Mouse (Mus musculus): ENCODE measurements around the gene Sbf2.
"Not testable (repeated sequence)": the region's sequence is repeated elsewhere in the genome, so short reads cannot be mapped to it uniquely, and the experiment has no call there.

Sbf2 gene

DNA sequence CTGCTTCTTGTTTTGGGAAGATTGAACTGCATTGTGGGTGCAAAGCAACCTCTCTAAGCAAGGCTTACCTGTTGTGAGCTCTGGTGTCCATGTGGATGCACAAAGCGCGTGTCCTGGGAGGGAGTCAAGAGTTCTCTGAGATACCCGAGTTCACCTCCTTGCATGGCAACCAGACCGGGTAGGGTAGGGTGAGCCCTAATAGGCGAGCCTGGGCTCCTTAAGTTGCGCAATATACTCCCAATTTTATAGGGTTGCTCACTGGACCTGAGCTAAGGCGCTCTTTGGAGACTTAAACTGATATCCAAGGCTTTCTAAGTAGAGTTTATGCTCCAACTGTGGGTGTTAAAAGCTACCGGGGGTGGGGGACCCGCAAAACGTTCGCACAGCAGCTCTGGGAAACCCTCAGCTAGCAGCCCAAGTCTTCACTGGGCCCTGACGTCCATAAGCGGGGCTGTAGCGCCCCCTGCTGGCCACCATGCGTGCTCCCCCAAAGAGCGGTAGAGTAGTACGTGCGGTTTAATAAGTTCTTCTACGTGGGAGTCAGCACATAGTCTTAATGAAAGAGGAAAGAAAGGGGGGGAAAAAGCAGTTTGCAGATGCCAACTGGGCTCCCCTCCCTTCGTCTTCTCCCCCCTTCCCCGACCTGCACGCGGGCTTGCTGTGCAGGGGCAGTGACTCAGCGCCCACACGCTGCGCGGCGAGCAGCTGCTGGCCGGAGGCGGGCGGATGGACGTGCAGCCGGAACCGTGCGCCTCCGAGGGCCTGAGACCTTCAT lies 15.4 kb upstream of the Sbf2 start:
- DNase-seq (ENCODE audit: low spot score in 2 of 2), result peak; percentile 53 to 73

GRCm38 (mm10) chr7:110628611-110629354 lies 14.1 kb upstream of the Sbf2 start:
- no peak for DNase-seq (ENCODE audit: low spot score in 2 of 2)

DNA sequence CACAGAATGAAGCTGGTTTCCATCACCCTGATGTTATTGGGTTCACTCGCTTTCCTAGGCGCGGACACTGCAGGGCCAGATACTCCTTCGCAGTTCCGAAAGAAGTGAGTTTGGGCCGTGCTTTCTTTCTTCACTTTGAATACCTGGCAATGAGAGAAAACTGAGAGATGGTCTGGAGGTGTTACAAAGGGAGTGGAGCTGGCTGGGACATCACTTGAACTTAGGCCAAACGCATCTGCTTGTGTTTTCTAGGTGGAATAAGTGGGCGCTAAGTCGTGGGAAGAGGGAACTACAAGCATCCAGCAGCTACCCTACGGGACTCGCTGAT lies 13.5 kb upstream of the Sbf2 start:
- no peak for DNase-seq (ENCODE audit: low spot score in 2 of 2)

GRCm38 (mm10) chr7:110627486-110628272 lies 13.0 kb upstream of the Sbf2 start, which contains the start of gene Adm:
Gene Adm (plus strand): TSS chr7:110627661.
- DNase-seq (ENCODE audit: low spot score in 2 of 2), result peak; percentile 36 to 61

GRCm38 (mm10) chr7:110627099-110627482 lies 12.4 kb upstream of the Sbf2 start:
- DNase-seq (ENCODE audit: low spot score in 2 of 2), result no peak

GRCm38 (mm10) chr7:110626186-110627098 lies 11.7 kb upstream of the Sbf2 start:
- DNase-seq (ENCODE audit: low spot score in 2 of 2), result no peak

GRCm38 (mm10) chr7:110625489-110625888 lies 10.8 kb upstream of the Sbf2 start:
- DNase-seq (ENCODE audit: low spot score in 2 of 2), result no peak

DNA sequence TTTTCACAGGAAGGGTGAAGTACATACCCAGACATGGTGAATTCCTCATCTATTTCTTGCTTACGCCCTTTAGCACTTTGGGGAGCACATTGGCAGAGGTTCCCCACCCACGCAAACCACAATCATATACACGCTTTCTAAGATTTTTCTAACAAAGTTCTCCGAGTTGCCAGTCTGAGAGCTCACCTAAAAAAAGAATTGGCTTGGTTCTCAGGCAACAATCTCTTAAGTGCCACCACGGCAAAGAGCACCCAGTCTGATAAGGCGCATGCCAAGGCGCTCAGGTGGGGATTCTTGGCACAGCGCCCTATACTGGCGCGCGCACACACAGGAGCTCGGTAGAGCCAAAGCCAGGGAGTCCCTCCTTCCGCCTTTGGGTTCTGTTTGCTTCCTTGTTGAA lies 10.2 kb upstream of the Sbf2 start:
- DNase-seq (ENCODE audit: low spot score in 2 of 2), result no peak

GRCm38 (mm10) chr7:110624067-110624466 lies 9.3 kb upstream of the Sbf2 start:
- no peak for DNase-seq (ENCODE audit: low spot score in 2 of 2)

DNA sequence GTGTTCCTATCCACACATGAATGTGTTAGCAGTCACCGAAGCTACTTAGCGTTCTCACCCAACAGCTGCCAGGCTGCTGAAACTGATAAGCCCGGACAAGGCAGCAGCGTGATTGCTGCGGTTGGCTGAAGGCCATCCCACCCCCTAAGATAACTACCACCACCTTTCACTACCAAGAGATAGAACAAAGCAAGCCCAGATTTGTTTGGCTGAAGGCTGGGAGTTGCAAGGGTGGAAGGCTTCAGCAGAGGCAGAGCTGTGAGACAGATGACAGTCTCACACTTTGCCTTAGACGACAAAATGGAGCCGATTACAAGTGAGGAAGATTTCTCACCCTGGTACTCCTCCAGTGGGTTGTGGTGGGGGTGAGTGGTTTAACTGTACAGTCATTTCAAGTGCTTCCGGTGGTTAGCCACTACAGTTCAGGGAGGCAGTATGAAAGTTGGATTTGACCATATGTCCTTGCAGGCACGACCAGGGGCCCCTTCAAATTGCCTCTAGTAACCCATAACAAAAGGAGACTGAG lies 4.4 kb upstream of the Sbf2 start:
- no peak for DNase-seq (ENCODE audit: low spot score in 2 of 2)

- DNase-seq (ENCODE audit: low spot score in 2 of 2), result no peak
Measured at GRCm38 (mm10) chr7:110615792-110616191, 1.1 kb upstream of the Sbf2 start.

- DNase-seq (ENCODE audit: low spot score in 2 of 2), result no peak
Measured at GRCm38 (mm10) chr7:110615151-110615631, 469 bp upstream of the Sbf2 start.

GRCm38 (mm10) chr7:110613381-110614132 lies 1.2 kb downstream of the Sbf2 start:
- no peak for DNase-seq (ENCODE audit: low spot score in 2 of 2)

DNA sequence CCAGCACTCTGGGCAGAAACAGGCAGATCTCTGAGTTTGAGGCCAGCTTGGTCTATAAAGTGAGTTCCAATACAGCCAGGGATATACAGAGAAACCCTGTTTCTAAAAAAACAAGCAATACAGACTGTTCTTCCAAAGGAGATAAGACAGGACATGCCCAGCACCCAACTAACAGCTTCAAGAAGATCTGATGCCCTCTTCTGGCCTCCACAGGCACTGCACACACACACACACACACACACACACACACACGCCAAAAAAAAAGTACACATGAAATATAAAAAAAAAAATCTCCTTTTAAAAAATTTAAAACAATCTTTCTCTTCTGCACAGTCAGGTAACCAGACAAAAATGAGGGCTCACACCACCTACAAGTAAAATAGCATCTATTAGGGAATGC lies 7.8 kb downstream of the Sbf2 start:
- DNase-seq (ENCODE audit: low spot score in 2 of 2), result no peak

DNA sequence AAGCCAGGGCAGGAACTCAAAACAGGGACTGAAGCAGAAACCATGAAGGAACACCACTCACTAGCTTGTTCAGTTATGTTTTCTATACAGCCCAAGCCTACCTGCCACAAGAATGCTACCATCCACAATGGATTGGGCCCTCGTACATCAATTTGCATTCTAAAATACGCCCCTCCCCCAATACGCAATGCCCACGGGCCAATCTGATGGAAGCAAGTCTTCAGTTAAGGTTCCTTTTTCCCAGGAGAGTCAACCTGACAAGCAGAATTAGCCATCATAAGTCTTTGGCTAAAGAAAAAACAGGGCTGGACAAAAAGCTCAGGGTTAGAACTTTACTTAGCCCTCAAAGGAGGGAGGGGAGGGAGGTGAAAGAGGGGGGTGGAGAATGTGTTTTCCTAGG lies 9.2 kb downstream of the Sbf2 start:
- DNase-seq (ENCODE audit: low spot score in 2 of 2), result no peak

DNA sequence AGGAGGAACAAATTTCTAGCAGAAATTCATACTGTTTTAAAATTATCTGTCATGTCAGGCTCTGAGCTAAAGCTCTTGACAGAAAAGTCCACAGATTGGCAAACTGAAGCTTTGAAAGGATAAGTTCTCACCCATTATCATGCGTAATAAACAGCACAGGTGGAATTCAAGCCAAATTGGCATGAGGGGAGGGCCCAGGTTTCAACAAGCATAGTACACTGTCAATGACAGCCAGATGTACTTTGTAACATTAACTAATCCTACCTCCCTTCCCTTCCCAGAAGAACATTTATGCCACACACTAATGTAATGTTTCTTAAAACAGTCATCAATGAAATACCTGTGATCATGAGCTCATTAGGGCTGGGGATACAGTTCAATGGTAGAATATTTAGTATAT lies 17.6 kb downstream of the Sbf2 start:
- no peak for DNase-seq (ENCODE audit: low spot score in 2 of 2)

- not testable (repeated sequence) for DNase-seq (ENCODE audit: low spot score in 2 of 2)
Measured at GRCm38 (mm10) chr7:110593991-110594390, 20.7 kb downstream of the Sbf2 start.

DNA sequence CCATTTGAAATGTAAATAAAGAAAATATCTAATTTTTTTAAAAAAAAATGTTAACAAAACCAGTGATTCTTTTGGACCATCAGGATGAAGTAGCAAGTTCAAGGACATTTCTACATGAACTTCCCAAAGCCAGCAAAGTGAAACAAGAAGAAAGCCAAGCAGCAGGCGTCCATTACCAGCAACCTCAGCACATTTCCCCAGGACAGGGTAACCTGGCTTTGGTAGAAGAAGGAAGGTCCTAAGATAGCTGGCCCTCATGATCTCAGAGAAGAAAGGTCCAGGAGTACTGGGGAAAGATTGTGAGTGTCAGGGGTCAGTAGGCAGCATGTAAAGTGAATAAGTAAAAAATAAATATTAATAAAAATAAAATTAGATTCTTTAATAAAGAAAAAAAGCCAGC lies 27.0 kb downstream of the Sbf2 start:
- no peak for DNase-seq (ENCODE audit: low spot score in 2 of 2)

GRCm38 (mm10) chr7:110585250-110585649 lies 29.5 kb downstream of the Sbf2 start:
- no peak for DNase-seq (ENCODE audit: low spot score in 2 of 2)

- DNase-seq (ENCODE audit: low spot score in 2 of 2), result no peak
Measured at GRCm38 (mm10) chr7:110584159-110584558, 30.6 kb downstream of the Sbf2 start.
